ENCODE assay signal across 26 mouse cellular contexts in the genomic region with DNA sequence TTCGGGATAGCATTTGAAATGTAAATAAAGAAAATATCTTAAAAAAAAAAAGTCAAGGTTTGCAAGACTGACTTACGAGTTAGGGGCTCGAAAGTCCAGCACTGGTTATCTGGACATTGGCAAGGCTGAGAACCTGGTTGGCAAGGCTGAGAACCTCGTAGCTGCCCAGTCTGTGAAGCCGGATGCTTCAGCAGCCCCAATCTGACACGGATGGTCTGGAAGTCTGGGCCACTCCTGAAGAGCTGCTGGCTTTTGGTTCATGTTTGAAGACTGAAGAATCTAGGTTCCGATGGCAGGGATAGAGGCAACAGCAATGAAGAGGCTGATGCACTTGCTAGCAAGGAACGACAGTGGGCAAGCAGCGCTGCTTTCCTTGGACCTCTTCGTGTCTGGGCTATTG.
DNase-seq lines count a peak whose midpoint lies in the region; ATAC-seq and TF ChIP-seq lines count a peak whose summit lies in the region.
"Had no signal": no experiment of that assay in that cellular context is flagged by ENCODE, and none has a peak within 500 bp of the region (broad histone marks: within the 10 kb centered on the region; RNA-seq: fewer than 3 reads in every experiment).

No protein-coding gene starts in this region.

- DNase-seq in cerebellum, adult 11-12 months = peak; percentile 67
- DNase-seq in cerebellum, postnatal 4 days (ENCODE audit: low spot score in 2 of 2) = no peak
- peak; percentile 63 to 81 for DNase-seq in cerebellum, adult 2 months
- DNase-seq in cerebellum, adult 9-11 months = peak; percentile 73
- DNase-seq in cerebellum, postnatal 25 days = peak; percentile 60 to 76
- no peak for DNase-seq in heart, postnatal 14 days
- no peak for DNase-seq in layer of hippocampus, postnatal 14 days (ENCODE audit: low spot score in 2 of 2)
- DNase-seq: adrenal gland, postnatal 14 days; B cell, adult 2 months; embryo, embryonic 11 days; forebrain, postnatal 0 days; gastrocnemius, postnatal 25 days; heart, adult 18-20 months; heart, postnatal 10 days; heart, postnatal 4 days; kidney, adult 2 months had no signal

- H3K27me3 ChIP-seq in cerebellum, adult 2 months (ENCODE audit: control insufficient read depth, insufficient read depth, low read length) = no peaks in the 10 kb centered on the region
- no peaks in the 10 kb centered on the region for H3K27me3 ChIP-seq in forebrain, embryonic 12.5 days
- H3K27me3 ChIP-seq: CH12.LX; heart, embryonic 12.5 days; heart, embryonic 15.5 days; hindbrain, embryonic 15.5 days; Patski had no signal

- WGBS in cerebellum, adult 2 months = 82% methylated on average over 10 of the region's 10 CpGs
- 89% methylated on average over 10 of the region's 10 CpGs for WGBS in forebrain, embryonic 12.5 days

- H3K27ac ChIP-seq in cerebellum, adult 2 months (ENCODE audit: insufficient read depth, low read length) = no peak overlapping the region
- no peak overlapping the region for H3K27ac ChIP-seq in forebrain, embryonic 12.5 days
- H3K27ac ChIP-seq: forebrain, embryonic 10.5 days; heart, embryonic 15.5 days; hindbrain, embryonic 15.5 days had no signal

- no peaks in the 10 kb centered on the region for H3K36me3 ChIP-seq in forebrain, embryonic 12.5 days (replicated peaks)
- H3K36me3 ChIP-seq: forebrain, embryonic 10.5 days; G1E; heart, embryonic 12.5 days; heart, embryonic 15.5 days; hindbrain, embryonic 15.5 days had no signal

- no peak for ATAC-seq in forebrain, embryonic 12.5 days (ENCODE audit: low FRiP score)
- ATAC-seq: forebrain, embryonic 14.5 days; forebrain, postnatal 0 days; intestine, postnatal 0 days; Patski had no signal

- TF ChIP-seq POLR2A in cerebellum, adult 2 months (IDR thresholded peaks at IDR 0.05; ENCODE audit: borderline replicate concordance, insufficient read depth, low read length) = no peak

- no peak for TF ChIP-seq CTCF in cerebellum, adult 2 months (IDR thresholded peaks at IDR 0.05; ENCODE audit: borderline replicate concordance, insufficient read depth, low read depth, low read length)

- no peak overlapping the region for H3K9ac ChIP-seq in forebrain, embryonic 12.5 days
- H3K9ac ChIP-seq: forebrain, postnatal 0 days; heart, embryonic 12.5 days; heart, embryonic 15.5 days; hindbrain, embryonic 15.5 days had no signal

- H3K4me2 ChIP-seq in forebrain, embryonic 12.5 days = no peak overlapping the region
- H3K4me2 ChIP-seq: heart, embryonic 12.5 days; heart, embryonic 15.5 days; hindbrain, embryonic 15.5 days had no signal

- no peak overlapping the region for H3K4me3 ChIP-seq in cerebellum, adult 2 months (replicated peaks; ENCODE audit: insufficient read depth, low read depth, low read length)
- H3K4me3 ChIP-seq in forebrain, embryonic 12.5 days (replicated peaks) = no peak overlapping the region
- H3K4me3 ChIP-seq: forebrain, embryonic 10.5 days; heart, embryonic 12.5 days; heart, embryonic 15.5 days; hindbrain, embryonic 15.5 days had no signal

- no peaks in the 10 kb centered on the region for H3K4me1 ChIP-seq in cerebellum, adult 2 months (ENCODE audit: control insufficient read depth, insufficient read depth, low read length)
- no peaks in the 10 kb centered on the region for H3K4me1 ChIP-seq in forebrain, embryonic 12.5 days
- H3K4me1 ChIP-seq: forebrain, embryonic 10.5 days; hindbrain, embryonic 15.5 days had no signal

- no peaks in the 10 kb centered on the region for H3K9me3 ChIP-seq in forebrain, embryonic 12.5 days
- H3K9me3 ChIP-seq: forebrain, embryonic 10.5 days; heart, embryonic 12.5 days; heart, embryonic 15.5 days; hindbrain, embryonic 15.5 days had no signal

- intact Hi-C loops in heart, postnatal 14 days (cut with DNase I) = no loop called here

Comparison
In these comparisons a context has a peak if more than half of its experiments do, and no peak if none do; other contexts are left out.
1. DNase-seq: peak in cerebellum, adult 11-12 months (single experiment), cerebellum, adult 2 months (2 of 2), cerebellum, adult 9-11 months (single experiment) and cerebellum, postnatal 25 days (2 of 2); none in cerebellum, postnatal 4 days (0 of 2), heart, postnatal 14 days (0 of 2) and layer of hippocampus, postnatal 14 days (0 of 2).